Mouse (Mus musculus): Measurements from ENCODE around the gene Ccdc6. TPM values are rescaled to one million over a fixed set of nuclear protein-coding genes. Genes with fewer than 3 reads are reported as not detected.

Gene Ccdc6
- polyA plus RNA-seq, 1 experiment = 1.6 TPM

DNA sequence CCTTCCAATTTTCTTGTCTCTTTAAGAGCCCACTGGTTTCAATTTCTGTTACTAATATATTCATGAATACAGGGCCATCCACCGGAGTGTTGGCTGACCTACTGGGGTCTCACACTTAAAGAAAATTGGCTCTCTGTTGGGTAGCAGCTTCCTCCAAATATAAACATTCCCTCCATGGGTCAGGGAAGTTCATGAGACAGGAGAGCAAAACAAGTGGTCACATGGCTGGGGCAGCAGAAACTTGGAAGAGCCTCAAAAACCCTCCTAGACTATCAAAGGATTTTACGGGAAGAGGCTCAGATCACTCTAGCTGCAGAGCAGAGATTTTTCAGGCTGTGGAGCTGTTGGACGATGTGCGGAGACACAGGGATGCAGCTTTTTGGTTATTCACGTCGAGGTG lies 128.8 kb downstream of the Ccdc6 start:
- Histone ChIP-seq H3K27me3 (ENCODE audit: control insufficient read depth) (no peaks in the 10 kb centered on the region), H3K4me3 (replicated peaks) (no peak overlapping the region), H3K36me3 (ENCODE audit: control insufficient read depth) (no peaks in the 10 kb centered on the region), H3K4me1 (ENCODE audit: control insufficient read depth) (no peaks in the 10 kb centered on the region), H3K9me3 (ENCODE audit: control insufficient read depth, low read length) (no peaks in the 10 kb centered on the region)
- no peak for TF ChIP-seq TAL1 (IDR thresholded peaks at IDR 0.05; ENCODE audit: low read length)
- TF ChIP-seq GATA1 (IDR thresholded peaks at IDR 0.05; ENCODE audit: low read length) = no peak

- Histone ChIP-seq H3K27me3 (ENCODE audit: control insufficient read depth) (no peaks in the 10 kb centered on the region), H3K36me3 (ENCODE audit: control insufficient read depth) (no peaks in the 10 kb centered on the region), H3K4me3 (replicated peaks) (no peak overlapping the region), H3K4me1 (ENCODE audit: control insufficient read depth) (no peaks in the 10 kb centered on the region), H3K9me3 (ENCODE audit: control insufficient read depth, low read length) (no peaks in the 10 kb centered on the region)
- TF ChIP-seq GATA1 (IDR thresholded peaks at IDR 0.05; ENCODE audit: low read length) (no peak), TAL1 (IDR thresholded peaks at IDR 0.05; ENCODE audit: low read length) (no peak)
Measured at GRCm38 (mm10) chr10:70226608-70227007, 129.7 kb downstream of the Ccdc6 start.

DNA sequence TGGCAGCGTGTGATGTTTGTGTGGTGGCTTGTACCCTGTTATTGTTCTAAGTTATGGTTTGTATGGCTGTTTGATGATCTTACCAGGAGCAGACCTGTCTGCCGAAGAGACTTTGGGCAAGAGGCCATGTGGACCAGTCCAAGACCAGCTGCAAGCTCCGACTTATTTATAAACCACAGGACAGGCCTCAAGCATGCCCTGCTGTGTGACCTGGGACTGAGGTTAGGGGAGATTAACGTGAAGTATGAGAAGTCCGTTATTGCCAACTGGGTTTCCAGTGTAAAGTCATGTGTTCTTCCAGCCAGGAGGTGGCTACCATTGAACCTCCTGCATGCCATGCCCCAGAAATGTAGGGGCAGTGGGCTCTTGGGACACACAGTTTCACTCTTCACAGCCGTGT lies 133.4 kb downstream of the Ccdc6 start:
- H3K36me3 ChIP-seq (ENCODE audit: control insufficient read depth) = no peaks in the 10 kb centered on the region
- 0 out of 2 replicates have a peak, but pooled peaks cover 2% of the 10 kb centered on the region for H3K9me3 ChIP-seq (ENCODE audit: control insufficient read depth, low read length)
- no peak overlapping the region for H3K4me3 ChIP-seq (replicated peaks)
- no peaks in the 10 kb centered on the region for H3K4me1 ChIP-seq (ENCODE audit: control insufficient read depth)
- TF ChIP-seq TAL1 (IDR thresholded peaks at IDR 0.05; ENCODE audit: low read length) = no peak
- TF ChIP-seq GATA1 (IDR thresholded peaks at IDR 0.05; ENCODE audit: low read length) = no peak
- H3K27me3 ChIP-seq (ENCODE audit: control insufficient read depth) = no peaks in the 10 kb centered on the region

- no peaks in the 10 kb centered on the region for H3K4me1 ChIP-seq (ENCODE audit: control insufficient read depth)
- H3K27me3 ChIP-seq (ENCODE audit: control insufficient read depth) = peaks cover 3% of the 10 kb centered on the region
- TF ChIP-seq GATA1 (IDR thresholded peaks at IDR 0.05; ENCODE audit: low read length) (no peak), TAL1 (IDR thresholded peaks at IDR 0.05; ENCODE audit: low read length) (no peak)
Measured at GRCm38 (mm10) chr10:70237936-70238335, 141.0 kb downstream of the Ccdc6 start.

More at GRCm38 (mm10) chr10:70237936-70238335, 141.0 kb downstream of the Ccdc6 start:
- H3K9me3 ChIP-seq (ENCODE audit: control insufficient read depth, low read length) = 0 out of 2 replicates have a peak, but pooled peaks cover 2% of the 10 kb centered on the region
- no peaks in the 10 kb centered on the region for H3K36me3 ChIP-seq (ENCODE audit: control insufficient read depth)
- H3K4me3 ChIP-seq (replicated peaks) = no peak overlapping the region

Other genes starting within 250 kb of the Ccdc6 start
- gene Mrln, start 107.5 kb downstream of the Ccdc6 start, polyA plus RNA-seq (2012) = not detected in 2 replicates
- not detected in 2 replicates for gene Slc16a9, start 148.0 kb downstream of the Ccdc6 start, polyA plus RNA-seq (2012)

All from erythroblast, embryonic 14.5 days (primary cell).